Mouse (Mus musculus) mammary gland, adult 2 months (tissue): ENCODE measurements around the gene Cib1. TPM values are rescaled to one million over a fixed set of nuclear protein-coding genes. Genes with fewer than 3 reads are reported as not detected.

Source experiments
- polyA plus RNA-seq: library from polyadenylated mRNA; depleted of rRNA; stranded (reverse); fragments of >200 nt; gene quantifications from 2 replicates; pipeline ENCODE4 v1.2.3, GENCODE M21; 2012; ENCODE audit warnings: low replicate concordance; rRNA removed

The Cib1 gene
- 108 and 140 TPM in 2 replicates for polyA plus RNA-seq

DNA sequence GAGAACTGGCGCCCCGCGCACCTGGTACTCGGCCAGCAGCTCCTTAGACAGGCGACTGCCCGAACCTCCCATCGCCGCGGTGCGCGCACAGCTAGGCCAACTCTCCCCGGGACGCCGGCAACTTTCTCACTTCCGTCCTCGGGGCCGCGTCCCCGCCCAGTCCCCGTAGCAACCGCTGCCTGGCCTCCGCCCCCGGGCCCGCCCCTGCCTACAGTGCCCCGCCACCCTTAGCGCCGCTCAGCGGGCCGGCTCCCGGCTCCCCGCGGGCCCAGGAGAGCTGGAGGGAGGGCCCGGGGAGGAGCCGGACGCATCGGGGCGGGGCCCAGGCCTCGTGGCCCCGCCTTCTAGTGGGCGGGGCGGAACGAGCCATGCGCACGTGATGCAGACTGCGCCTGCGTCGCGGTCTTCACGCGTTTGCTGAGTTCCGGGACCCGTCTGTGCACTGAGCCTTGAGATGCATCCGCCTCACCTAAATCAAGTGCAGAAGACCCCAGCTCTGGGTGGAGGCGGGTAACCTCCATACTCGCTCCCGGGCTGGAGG lies at the start of gene Cib1, which contains the start of gene Gdpgp1:
Gene Cib1, minus strand, starts transcription at position 325 of the 541 bp plus-strand sequence.
Gene Gdpgp1, plus strand, starts transcription at position 377 of the 541 bp plus-strand sequence.

DNA sequence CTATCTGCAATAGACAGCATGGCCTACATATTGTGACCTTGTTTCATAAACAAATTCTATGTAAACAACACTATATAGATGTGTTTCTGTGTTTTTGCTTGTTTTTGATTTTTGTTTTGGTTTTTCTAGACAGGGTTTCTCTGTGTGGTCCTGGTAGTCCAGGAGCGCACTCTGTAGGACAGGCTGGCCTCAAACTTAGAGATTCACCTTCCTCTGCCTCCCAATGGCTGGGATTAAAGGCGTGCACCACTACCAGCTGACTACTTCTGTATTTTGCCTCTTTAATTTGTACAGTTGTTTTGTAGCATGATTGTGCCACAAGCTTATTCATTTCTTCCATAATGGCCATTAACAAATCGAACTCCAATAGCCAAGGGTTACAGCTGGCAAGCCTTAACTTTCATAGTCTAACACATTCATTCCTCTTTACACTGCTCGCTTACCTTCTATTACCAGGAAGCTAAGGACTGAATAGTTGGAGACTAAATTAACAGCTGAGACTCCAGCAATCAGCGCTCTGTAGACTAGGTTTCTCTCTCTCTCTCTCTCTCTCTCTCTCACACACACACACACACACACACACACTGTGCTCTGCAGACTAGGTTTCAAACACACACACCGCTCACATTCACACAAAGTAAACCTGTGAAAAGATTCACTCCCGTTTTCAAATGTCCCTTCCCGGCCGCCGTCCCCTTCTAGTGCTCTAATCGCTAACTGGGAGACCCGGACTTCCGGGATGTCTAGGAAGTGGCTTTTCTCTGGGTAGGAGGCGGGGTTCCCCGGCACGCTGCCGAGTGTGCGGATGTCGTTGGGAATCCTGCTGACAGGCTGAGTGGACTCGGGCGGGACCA lies 36.5 kb upstream of the Cib1 start, which contains the start of gene Vps33b:
Gene Vps33b, plus strand, starts transcription at position 753 of the 854 bp plus-strand sequence.

DNA sequence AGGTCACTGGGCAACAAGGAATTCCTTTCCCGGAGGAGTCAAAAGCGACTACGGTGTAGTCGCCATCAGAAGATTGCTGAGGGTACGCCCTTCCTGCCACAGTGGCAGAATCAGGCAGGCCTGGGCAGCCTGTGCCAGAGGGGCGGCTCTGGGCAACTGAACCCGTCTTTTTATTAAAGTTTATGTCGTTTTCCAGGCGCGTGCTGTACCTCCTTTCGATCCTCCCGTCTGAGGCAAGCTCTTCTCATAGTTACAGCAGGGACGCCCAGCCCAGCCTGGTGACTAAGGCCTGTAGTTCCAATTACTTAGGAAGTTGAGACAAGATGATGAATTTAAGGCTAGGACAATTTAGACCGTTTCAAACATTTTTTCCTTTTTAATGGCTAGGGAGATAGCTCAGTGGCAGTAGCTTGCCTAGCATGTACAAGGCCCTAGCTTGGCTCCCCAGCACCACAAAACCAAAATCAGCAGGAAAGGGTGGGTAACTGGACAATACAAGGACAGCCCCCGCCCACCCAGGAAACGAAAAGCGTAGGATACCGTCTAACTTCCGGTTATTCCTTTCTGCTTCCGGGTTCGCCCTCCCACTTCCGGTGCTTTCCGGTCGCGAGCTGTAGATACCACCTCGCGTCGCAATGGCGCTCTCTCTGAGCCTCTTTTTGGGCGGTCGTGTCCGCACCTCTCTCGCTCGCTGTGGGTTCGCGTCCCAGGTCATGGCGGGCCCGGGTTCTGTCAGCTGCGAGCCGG lies 28.2 kb upstream of the Cib1 start, which contains the start of gene Ngrn:
Gene Ngrn, plus strand, starts transcription at position 591 of the 747 bp plus-strand sequence.

DNA sequence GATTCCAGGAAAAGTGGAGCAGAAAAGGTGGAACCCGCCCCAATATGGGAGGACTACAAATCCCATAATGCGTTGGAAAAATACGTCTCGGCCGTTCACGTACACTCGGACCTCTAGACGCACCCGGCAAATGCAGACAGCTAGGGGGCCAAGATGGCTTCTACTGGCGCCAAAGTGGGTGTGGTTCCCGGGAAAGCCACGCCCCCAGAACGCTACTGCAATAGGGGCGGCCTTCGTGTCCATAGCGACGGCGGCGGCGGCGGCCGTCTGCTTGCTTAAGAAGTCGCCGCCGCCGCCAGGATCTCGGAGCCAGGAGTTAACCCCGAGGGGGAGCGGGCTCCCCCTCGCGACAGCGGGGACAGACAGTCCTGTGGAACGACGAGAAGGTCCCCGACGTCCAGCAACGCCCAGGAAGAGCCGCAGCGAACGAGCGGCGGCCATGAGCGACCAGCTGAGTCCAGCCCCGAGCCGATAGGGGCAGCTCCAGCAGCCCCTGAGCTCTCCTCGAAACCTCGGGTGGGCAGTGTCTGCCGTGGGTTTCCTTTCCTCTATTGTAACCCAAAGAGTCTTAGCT lies 13.6 kb upstream of the Cib1 start, which contains the start of gene Ttll13:
Gene Ttll13, plus strand, starts transcription at position 229 of the 574 bp plus-strand sequence.

DNA sequence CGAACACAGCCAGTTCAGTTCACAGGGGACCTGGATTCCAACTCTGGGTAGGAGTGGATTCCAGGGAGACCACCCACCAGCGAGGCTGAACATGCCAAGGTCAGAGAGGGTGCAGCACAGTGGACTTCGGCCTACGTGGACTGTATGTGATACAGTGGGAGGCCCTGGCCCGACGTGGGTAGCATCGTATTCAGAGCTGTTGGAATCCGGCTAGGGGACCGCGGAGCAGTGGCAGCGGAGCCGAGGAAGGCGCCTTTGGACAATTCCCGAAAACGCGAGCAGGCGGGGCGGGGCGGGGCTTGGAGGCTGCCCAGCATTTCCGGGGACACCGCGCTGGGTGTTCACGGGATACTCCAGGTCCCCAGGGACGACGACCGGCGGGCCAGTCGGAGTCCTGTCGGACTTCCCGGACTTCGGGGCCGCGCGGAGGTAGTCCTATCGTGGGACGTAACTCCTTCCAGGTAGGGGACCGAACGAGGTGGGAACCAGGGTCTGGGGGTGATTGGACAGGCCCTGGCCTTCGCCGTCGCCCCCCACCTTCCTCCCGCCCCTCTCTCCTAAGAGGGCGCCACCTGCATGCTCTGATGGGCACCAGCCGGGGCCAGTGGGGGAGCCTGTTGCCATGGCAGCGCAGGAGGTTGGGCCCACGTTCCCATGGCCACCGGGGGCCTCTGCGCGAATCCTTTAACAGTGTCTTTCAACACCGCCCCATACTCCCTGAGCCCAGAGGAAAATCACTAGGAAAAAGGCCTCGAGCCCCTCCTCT lies 45.9 kb downstream of the Cib1 start, which contains the start of gene Sema4b:
Gene Sema4b, plus strand, starts transcription at position 311 of the 766 bp plus-strand sequence.

Other genes starting within 250 kb of the Cib1 start
- 44.8 and 56.6 TPM in 2 replicates for gene Zfp710, start 208.0 kb downstream of the Cib1 start, polyA plus RNA-seq
- gene Idh2, start 117.4 kb downstream of the Cib1 start, polyA plus RNA-seq = 92.3 and 157 TPM in 2 replicates
- gene Sema4b, start 46.0 kb downstream of the Cib1 start, polyA plus RNA-seq = 31.2 and 41.9 TPM in 2 replicates
- 2.9 and 3.6 TPM in 2 replicates for gene Gdpgp1, start 52 bp upstream of the Cib1 start, polyA plus RNA-seq
- gene Ttll13, start 13.6 kb upstream of the Cib1 start, polyA plus RNA-seq = 0.72 and 1.2 TPM in 2 replicates
- gene Ngrn, start 28.4 kb upstream of the Cib1 start, polyA plus RNA-seq = 19.5 and 30.0 TPM in 2 replicates
- gene Vps33b, start 36.8 kb upstream of the Cib1 start, polyA plus RNA-seq = 9.9 and 11.9 TPM in 2 replicates
- gene Prc1, start 61.6 kb upstream of the Cib1 start, polyA plus RNA-seq = 3.1 and 5.8 TPM in 2 replicates
- 9.8 and 12.6 TPM in 2 replicates for gene Rccd1, start 91.6 kb upstream of the Cib1 start, polyA plus RNA-seq
- 54.4 and 99.0 TPM in 2 replicates for gene Unc45a, start 108.2 kb upstream of the Cib1 start, polyA plus RNA-seq
- 25.9 and 33.4 TPM in 2 replicates for gene Hddc3, start 110.3 kb upstream of the Cib1 start, polyA plus RNA-seq
- 196 and 199 TPM in 2 replicates for gene Man2a2, start 138.6 kb upstream of the Cib1 start, polyA plus RNA-seq
- gene Fes, start 155.1 kb upstream of the Cib1 start, polyA plus RNA-seq = 38.4 and 41.8 TPM in 2 replicates
- 74.1 and 130 TPM in 2 replicates for gene Furin, start 172.6 kb upstream of the Cib1 start, polyA plus RNA-seq